Mouse (Mus musculus): ENCODE measurements at regions not wholly inside any gene's neighbourhood (a gene's known extent, or its start where the extent isn't known, plus 50 kb on each side); places are given as distances from the start of the nearest gene placed in this dataset.
A peak's percentile ranks its signal among the peaks of the same experiment; 100 is the strongest.

DNA sequence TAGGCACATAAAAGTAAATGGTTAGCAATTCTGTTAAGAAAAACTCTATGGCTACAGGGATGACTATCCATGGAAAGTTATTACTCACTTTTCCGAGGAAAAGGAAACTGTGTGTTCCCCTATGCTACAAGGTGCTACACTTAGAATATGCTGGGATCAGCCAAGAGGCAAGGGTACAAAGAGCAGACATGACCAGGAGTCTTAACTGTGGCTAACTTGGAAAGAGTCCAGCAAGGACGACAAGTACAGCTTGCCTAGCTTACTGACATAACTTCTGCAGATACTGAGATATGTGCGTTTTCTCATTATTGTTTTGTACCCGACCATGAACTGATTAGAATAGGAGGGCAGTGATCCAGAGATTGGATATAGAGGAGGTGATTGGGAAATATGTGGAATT is 296.4 kb downstream of the Gm16223 start:
- no peak for TF ChIP-seq CTCF (IDR thresholded peaks at IDR 0.05; ENCODE audit: borderline replicate concordance, extremely low read depth, insufficient read depth, insufficient read length)
- TF ChIP-seq POLR2A (IDR thresholded peaks at IDR 0.05; ENCODE audit: borderline replicate concordance, extremely low read depth, insufficient read depth, insufficient read length, poor library complexity, severe bottlenecking), result no peak
- no peak for DNase-seq (ENCODE audit: low read depth)

DNA sequence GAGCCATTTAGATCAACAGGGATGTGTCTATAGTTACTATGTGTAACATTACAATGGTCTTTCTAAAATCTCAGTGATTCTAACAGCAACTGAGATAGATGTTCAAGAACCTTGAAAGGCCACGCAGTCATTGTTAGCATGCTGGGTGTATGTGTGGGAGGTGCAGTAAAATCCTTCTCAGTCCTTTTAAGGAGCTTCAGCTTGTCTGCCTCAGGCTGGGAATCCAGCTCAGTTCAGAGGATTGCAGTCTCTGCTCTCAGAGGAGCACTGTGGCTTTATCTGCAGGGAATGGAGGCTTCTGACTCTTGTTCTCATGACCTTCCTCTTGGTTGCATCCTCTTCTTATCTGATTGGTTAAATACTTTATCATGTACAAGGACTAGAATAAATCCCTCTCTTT is 320.2 kb downstream of the Gm16223 start:
- DNase-seq (ENCODE audit: low read depth), result no peak
- TF ChIP-seq CTCF (IDR thresholded peaks at IDR 0.05; ENCODE audit: borderline replicate concordance, extremely low read depth, insufficient read depth, insufficient read length) (no peak), POLR2A (IDR thresholded peaks at IDR 0.05; ENCODE audit: borderline replicate concordance, extremely low read depth, insufficient read depth, insufficient read length, poor library complexity, severe bottlenecking) (no peak)

DNA sequence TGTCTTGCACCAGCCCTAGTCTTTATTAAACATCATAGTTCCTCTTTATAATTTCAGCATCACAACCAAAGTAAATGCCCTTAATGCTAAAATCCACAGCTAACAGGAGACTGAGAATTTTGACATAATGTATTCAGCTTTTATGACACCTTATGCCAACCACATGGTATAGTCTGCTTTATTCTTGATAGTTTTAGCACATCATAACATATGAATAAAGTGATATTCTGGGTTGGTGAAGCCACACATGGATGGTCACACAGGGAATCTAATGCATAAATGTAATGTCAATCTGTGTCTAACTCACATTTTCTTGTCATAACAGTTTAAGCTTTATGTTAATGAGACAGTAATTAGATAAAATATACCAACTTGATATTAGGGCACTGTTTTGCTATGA is 328.9 kb downstream of the Gm16223 start:
- TF ChIP-seq POLR2A (IDR thresholded peaks at IDR 0.05; ENCODE audit: borderline replicate concordance, extremely low read depth, insufficient read depth, insufficient read length, poor library complexity, severe bottlenecking) (no peak), CTCF (IDR thresholded peaks at IDR 0.05; ENCODE audit: borderline replicate concordance, extremely low read depth, insufficient read depth, insufficient read length) (no peak)
- peak; percentile 53 for DNase-seq (ENCODE audit: low read depth)

DNA sequence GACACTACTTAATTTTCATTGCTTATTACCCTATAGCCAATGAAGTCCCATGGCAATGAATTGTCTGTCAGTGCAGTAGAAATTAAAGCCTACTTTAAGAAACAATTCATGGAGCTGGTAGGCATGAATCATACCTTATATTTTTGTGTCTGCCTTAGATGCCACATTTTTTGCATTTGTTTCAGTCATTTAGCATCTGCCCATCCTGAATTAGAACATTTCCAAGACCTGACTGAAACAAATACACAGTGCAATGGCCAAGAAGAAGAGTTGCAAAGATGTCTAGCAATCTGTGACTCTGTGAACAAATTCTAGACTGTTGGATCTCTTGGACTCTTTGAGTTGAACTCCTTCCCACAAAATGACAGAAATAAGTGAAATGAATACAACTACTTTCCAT is 342.2 kb downstream of the Gm16223 start:
- no peak for TF ChIP-seq CTCF (IDR thresholded peaks at IDR 0.05; ENCODE audit: borderline replicate concordance, extremely low read depth, insufficient read depth, insufficient read length)
- no peak for TF ChIP-seq POLR2A (IDR thresholded peaks at IDR 0.05; ENCODE audit: borderline replicate concordance, extremely low read depth, insufficient read depth, insufficient read length, poor library complexity, severe bottlenecking)

DNA sequence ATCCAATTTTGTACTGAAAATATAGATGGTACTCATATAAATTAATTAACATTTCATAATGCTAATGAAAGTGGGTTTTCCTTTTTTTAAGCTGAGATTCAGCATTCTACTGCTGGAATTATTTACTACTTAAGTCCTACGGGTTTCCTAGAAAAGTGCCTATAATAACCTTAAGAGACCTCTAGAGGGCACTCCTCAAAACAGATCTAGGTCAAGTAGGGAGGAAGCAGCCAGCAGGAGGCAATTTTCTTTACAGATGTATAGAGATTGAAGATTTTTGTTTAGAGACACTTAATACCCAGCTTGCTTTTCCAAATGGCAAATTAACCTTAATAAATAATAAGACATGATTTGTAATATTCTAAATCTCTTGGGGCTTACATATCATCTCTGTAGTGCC is 344.5 kb downstream of the Gm16223 start:
- TF ChIP-seq CTCF (IDR thresholded peaks at IDR 0.05; ENCODE audit: borderline replicate concordance, extremely low read depth, insufficient read depth, insufficient read length) (peak; percentile 41; the same call in 1 of the 2 replicates), POLR2A (IDR thresholded peaks at IDR 0.05; ENCODE audit: borderline replicate concordance, extremely low read depth, insufficient read depth, insufficient read length, poor library complexity, severe bottlenecking) (no peak)
- peak; percentile 83 for DNase-seq (ENCODE audit: low read depth)

More for the DNA sequence above, 342.2 kb downstream of the Gm16223 start:
- DNase-seq (ENCODE audit: low read depth), result no peak

DNA sequence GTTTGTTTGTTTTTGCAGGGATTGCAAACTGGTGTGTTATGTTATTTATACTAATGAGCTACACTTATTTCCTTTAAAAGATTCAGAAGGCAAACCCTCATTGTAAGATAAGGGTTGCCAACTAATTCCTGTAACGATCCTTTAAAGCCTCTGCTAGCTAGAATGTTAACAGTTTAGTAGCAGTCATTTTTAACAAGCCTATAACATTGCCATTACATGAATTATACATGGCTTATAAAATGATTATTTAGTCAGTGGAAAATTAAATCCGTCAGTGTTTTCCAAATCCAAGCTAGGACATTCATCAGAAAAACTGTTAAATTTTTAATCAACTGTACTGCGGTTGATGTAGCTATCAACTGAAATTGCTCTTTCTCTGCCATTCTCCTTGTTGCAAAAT is 358.1 kb downstream of the Gm16223 start:
- TF ChIP-seq CTCF (IDR thresholded peaks at IDR 0.05; ENCODE audit: borderline replicate concordance, extremely low read depth, insufficient read depth, insufficient read length) (no peak), POLR2A (IDR thresholded peaks at IDR 0.05; ENCODE audit: borderline replicate concordance, extremely low read depth, insufficient read depth, insufficient read length, poor library complexity, severe bottlenecking) (no peak)
- peak; percentile 14 for DNase-seq (ENCODE audit: low read depth)

DNA sequence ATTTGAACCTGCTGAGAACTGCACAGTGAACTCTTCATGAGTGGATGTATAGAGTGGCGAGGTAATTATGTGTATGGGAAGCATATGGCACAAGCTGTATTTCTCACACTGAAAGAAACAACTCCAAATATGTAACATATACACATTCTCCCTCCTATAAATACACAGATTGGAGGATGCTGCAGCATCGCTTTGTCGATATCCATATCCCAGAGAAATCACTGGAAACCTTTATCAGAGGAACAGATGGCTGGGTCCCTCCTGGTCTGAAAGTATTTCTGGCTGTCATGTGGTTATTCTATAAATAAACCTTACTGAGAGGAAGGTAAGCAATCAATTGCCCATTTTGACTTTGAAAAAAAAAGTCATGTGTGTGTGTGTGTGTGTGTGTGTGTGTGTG is 365.4 kb downstream of the Gm16223 start:
- peak; percentile 51 for DNase-seq (ENCODE audit: low read depth)
- no peak for TF ChIP-seq CTCF (IDR thresholded peaks at IDR 0.05; ENCODE audit: borderline replicate concordance, extremely low read depth, insufficient read depth, insufficient read length)
- TF ChIP-seq POLR2A (IDR thresholded peaks at IDR 0.05; ENCODE audit: borderline replicate concordance, extremely low read depth, insufficient read depth, insufficient read length, poor library complexity, severe bottlenecking), result no peak

DNA sequence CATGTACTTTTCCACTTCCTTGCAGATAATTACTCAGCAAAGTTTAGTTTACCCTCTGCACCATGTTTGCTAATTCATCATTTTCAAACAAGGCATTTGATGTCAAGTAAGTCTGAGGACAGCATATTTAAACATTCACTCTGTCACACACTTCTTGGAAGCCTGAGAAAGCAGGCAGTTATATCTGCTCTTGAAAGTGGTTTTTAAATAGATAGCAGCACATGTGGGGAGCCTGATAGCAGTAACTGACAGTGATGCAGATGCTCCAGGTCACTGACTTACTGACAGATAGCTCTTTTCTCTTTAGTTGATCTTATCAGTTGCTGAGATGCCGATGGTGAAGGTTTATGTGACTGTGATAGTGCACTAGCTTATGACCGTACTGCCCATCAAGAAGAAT is 380.9 kb downstream of the Gm16223 start:
- TF ChIP-seq CTCF (IDR thresholded peaks at IDR 0.05; ENCODE audit: borderline replicate concordance, extremely low read depth, insufficient read depth, insufficient read length) (no peak), POLR2A (IDR thresholded peaks at IDR 0.05; ENCODE audit: borderline replicate concordance, extremely low read depth, insufficient read depth, insufficient read length, poor library complexity, severe bottlenecking) (no peak)
- no peak for DNase-seq (ENCODE audit: low read depth)

DNA sequence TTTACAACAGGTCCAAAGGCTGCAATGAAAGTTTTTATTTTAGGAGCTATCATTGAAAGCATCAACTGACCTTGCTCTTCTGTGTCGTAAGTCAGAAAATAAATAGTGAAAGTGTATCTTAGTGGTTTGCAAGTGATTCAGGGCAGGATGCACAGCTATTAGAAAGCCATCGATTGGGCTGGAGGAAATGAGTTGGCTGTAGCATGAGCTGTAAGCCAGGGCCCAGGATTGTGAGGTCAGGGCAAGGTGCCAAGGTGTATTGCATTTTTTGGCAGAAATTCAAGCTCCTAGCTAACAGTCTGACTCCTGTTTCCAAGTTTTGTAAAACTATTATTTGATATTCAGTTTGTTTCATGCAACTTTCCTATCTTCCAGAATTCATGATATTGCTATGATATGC is 381.8 kb downstream of the Gm16223 start:
- DNase-seq (ENCODE audit: low read depth), result no peak
- TF ChIP-seq POLR2A (IDR thresholded peaks at IDR 0.05; ENCODE audit: borderline replicate concordance, extremely low read depth, insufficient read depth, insufficient read length, poor library complexity, severe bottlenecking) (no peak), CTCF (IDR thresholded peaks at IDR 0.05; ENCODE audit: borderline replicate concordance, extremely low read depth, insufficient read depth, insufficient read length) (no peak)

DNA sequence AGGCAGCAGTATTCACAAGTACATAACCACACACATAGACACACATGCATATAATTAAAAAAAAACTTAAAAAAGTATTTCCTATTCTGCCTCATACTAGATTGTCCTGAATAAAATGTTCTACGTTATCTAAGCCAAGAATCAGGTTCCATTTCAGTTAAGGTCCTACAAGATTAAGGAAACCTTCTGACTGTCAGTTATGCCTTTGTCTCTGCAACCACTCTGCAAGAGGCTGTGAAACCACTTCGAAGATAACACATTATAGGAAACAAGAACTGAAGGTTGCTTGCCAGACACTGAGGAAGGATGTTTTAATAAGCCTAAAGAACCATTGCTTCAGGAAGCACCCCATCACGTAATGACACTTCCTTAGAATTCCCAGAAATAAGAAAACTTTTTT is 385.9 kb downstream of the Gm16223 start:
- no peak for DNase-seq (ENCODE audit: low read depth)
- TF ChIP-seq POLR2A (IDR thresholded peaks at IDR 0.05; ENCODE audit: borderline replicate concordance, extremely low read depth, insufficient read depth, insufficient read length, poor library complexity, severe bottlenecking), result no peak
- TF ChIP-seq CTCF (IDR thresholded peaks at IDR 0.05; ENCODE audit: borderline replicate concordance, extremely low read depth, insufficient read depth, insufficient read length), result no peak

DNA sequence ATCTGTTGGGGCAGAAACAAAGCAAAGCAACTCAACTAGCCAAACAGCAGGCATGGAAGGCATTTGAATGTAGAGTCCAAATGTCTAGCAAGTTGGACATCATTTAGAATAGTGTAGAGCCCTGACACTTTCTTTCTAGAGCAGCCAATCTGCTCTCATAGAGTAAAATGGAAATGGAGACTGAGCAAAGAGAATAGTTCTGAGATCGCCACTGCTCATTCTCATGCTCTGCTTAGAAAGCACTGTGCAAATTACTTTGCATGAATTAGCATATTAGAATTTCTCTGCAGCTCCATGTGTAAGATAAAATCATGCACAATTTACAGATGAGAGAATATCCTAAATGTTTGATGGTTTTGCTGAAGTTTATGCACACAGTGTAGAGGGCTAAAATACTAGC is 393.4 kb downstream of the Gm16223 start:
- peak; percentile 21 for DNase-seq (ENCODE audit: low read depth)
- TF ChIP-seq CTCF (IDR thresholded peaks at IDR 0.05; ENCODE audit: borderline replicate concordance, extremely low read depth, insufficient read depth, insufficient read length), result no peak

DNA sequence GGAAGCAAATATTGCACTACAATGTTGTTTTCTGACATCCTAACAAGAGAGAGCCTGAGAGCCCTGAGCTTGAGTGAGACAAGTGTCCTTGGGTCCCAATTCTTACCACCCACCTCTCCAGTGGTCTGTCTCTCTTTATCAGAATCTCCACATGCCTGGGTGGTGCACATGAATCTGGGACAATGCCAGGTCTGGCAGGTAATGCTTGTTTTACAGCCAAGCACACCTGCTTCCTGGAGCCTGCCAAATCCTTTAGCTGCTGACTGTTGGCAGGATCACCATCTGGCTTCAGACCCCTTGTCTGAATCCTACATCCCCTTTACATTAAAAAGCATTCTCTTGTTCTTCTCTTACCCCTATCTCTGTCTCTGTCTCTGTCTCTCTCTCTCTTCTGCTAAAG is 397.1 kb downstream of the Gm16223 start:
- no peak for TF ChIP-seq POLR2A (IDR thresholded peaks at IDR 0.05; ENCODE audit: borderline replicate concordance, extremely low read depth, insufficient read depth, insufficient read length, poor library complexity, severe bottlenecking)
- TF ChIP-seq CTCF (IDR thresholded peaks at IDR 0.05; ENCODE audit: borderline replicate concordance, extremely low read depth, insufficient read depth, insufficient read length), result no peak

DNA sequence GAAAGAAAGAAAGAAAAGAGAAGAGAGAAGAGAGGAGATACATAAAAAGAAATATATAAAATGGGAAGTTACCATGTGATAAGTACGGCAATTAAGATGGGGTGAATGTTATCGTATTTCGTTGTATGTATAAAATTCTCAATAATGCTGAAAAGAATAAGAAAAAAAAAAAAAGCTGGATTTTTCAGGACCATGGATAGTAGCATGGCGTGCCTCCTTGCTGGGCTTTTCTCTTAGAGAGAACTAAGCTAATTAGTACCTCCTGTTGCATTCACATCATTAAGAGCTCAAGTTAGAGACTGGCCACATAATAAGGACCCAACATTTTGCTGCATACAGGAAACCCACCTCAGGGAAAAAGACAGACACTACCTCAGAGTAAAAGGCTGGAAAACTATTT is 405.7 kb downstream of the Gm16223 start:
- DNase-seq (ENCODE audit: low read depth), result no peak

More for the DNA sequence above, 397.1 kb downstream of the Gm16223 start:
- DNase-seq (ENCODE audit: low read depth), result peak; percentile 61

More for the DNA sequence above, 405.7 kb downstream of the Gm16223 start:
- no peak for TF ChIP-seq CTCF (IDR thresholded peaks at IDR 0.05; ENCODE audit: borderline replicate concordance, extremely low read depth, insufficient read depth, insufficient read length)

Data from brain, embryonic 14.5 days (tissue).